Mouse (Mus musculus) ovary, postnatal 14 days (tissue): ENCODE data around the gene Macf1.

ENCODE experiments used
- DNase-seq: peaks from one replicate; pipeline ENCODE4 v3.0.0; 2022; ENCODE audit warnings: low spot score

Macf1 gene

DNA sequence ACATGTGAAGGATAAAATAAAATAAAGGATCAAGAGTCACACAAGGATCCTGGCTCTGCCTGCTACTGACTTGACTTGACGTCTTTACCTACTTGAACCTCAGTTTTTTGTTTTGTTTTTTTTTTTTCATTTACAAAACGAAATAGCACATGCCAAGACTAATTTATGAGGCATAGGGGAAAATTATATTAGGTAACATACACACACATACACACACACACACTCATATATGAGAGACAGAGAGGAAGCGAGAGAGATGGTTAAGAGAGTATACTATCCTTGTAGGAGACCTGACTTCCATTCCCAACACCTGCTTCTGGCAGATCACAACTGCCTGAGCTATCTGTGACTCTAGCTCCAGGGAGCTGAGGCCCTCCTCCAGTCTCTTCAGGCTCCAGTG lies at the start of gene Macf1:
TSS of gene Macf1 (minus strand) at position 101 of the 400 bp plus-strand sequence.
- no peak for DNase-seq

GRCm38 (mm10) chr4:123733532-123733931 lies 49.4 kb upstream of the Macf1 start:
- no peak for DNase-seq

DNA sequence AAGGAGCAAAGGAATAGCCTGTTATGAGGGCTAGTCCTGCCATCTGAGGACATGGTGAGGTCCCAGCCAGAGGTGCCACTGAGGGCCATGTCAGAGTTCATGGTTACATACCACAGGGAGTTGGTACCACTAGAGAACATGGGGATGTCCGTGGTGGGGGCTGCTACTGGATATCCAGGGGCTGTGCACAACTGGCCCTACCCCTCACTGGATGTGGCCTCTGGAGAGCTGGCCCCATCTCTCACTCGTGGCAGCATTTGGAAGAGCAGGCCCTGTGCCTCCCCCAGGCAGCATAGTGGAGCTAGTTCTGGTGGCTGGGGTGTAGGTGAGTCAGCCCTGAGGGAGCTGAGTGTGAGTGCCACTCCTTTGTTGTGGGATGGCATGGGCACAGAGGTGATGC lies 48.8 kb upstream of the Macf1 start:
- DNase-seq, result no peak

DNA sequence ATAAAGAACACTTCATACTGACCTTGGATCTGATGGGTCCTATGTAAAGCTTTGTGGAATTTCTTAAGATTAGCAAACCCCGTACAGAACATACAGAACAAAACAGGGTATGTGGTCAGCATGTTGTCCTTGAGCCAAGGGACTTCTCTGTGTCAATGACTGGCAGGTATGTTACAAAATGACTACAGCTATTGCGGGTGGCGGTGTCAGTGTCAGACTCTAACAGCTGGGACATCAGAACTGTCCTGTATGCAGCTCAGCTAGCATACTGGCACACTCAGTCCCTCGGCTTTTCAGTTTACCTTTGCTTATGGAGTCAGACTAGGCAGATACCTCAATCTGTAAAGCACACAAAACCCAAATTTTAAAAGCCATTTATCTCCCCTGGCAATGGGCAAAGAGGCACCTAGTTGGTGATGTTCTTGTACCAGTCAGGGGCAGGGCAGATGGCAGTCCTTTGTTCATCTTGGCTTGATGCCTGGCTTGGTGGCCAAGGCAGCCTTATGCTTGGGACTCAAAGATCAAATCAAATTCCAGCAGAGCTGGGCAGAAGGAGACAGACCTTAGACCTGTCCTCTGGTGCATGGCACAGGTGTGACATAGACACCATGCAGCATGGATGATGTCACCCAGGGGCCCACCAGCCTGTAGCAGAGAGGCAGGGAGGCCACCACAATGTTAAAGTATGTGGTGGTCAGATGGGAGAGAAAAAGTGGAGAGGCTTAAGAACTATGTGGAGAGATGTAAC lies 48.2 kb upstream of the Macf1 start:
- DNase-seq, result no peak

DNA sequence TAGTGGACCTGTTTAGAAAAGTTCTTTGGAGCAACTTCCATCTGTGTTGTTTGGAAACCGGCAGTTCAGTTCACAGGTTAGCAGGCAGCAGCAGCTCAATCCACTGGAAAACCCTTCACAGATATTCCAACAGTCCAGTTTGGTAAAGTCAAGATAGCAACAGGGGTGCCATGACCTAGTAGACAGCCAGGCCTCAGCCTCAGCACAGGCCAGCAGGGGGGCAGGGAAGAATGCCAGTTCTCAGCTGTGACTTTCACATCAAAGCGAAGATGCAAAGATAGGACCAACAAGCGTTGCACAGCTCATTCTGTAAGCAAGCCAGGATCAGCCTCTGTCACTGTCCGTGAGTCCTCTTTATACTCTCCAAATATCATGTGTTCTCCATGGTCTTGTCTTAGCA lies 37.6 kb upstream of the Macf1 start:
- no peak for DNase-seq

GRCm38 (mm10) chr4:123718434-123718780 lies 34.2 kb upstream of the Macf1 start:
- no peak for DNase-seq

DNA sequence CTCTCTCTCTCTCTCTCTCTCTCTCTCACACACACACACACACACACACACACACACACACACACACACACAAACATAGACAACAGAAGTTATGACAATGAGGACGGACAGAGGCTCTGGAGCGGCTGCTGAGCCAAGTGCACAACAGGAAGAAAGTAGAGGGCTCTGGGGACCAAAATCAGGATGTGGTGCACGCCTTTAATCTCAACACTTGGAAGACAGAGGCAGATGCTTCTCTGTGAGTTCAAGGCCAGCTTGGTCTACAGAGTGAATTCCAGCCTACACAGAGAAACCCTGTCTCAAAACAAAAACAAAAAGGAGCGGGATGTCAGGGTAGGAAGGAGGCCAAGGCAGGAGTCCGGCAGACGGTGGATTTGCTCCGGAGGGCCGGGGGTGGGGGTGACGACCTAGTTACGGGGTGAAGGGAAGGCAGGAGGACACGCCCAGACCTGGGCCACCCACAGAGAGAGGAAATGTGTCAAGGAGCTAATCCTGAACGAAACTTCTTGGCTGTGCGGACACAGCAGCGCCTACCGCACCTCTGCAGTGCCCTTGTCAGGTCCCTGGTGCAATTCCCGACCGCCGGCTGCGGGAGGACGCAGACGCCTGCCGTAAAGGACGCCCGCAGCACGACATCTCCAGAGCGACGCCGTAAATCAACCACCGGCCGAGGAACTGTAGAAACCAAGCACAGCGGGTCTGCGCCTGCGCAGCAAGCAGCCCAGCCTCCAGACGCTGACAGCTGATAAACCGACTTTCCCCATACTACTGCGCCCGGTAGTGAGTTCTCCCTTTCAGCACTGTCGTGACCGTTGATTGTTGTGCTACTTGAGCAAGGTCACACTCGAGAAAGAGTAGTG lies 33.6 kb upstream of the Macf1 start, which contains the start of gene Ndufs5:
TSS of gene Ndufs5 (minus strand) at position 629 of the 860 bp plus-strand sequence.
- DNase-seq, result peak; percentile 93

GRCm38 (mm10) chr4:123712431-123712830 lies 28.3 kb upstream of the Macf1 start:
- no peak for DNase-seq

- no peak for DNase-seq
Observed at GRCm38 (mm10) chr4:123707340-123707739, 23.2 kb upstream of the Macf1 start.

DNA sequence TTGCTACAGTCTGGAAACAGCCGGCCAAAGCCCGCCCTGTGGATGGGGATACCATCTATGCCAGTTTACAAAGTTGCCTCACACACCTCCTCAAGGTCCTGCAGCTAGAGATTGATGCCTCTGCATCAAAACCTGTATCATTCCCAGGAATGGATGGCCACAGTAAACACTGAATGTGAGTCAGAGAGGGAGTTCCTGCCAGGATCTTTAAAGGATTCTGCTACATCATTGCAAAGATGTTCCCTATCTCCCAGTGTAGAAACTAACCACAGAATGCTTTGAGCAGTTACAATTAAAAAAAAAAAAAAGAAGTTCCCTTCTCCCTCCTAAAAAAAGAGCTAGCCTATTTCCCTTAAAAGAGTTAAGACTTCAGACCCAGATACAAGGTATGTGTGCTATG lies 21.2 kb upstream of the Macf1 start:
- DNase-seq, result no peak

DNA sequence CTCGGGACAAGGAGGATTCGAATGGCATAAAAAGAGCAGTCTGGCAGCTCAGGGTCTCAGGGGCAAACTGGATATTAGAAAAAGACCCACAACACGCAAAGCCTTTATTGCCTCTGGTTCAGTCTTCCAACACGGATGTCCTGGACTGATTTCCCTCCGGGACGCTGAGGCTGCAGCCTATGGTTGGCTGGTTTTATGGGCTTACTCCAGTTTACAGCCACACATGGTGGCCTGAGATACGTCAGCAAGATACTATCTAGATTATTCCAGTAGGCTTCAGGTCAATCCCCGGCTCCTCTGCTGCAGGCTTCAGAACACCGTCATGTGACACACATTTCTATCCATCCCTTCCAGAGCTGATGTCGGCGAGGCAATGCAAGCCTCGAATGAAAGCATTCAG lies 9.2 kb upstream of the Macf1 start:
- no peak for DNase-seq

- no peak for DNase-seq
Observed at GRCm38 (mm10) chr4:123692071-123692470, 7.9 kb upstream of the Macf1 start.

DNA sequence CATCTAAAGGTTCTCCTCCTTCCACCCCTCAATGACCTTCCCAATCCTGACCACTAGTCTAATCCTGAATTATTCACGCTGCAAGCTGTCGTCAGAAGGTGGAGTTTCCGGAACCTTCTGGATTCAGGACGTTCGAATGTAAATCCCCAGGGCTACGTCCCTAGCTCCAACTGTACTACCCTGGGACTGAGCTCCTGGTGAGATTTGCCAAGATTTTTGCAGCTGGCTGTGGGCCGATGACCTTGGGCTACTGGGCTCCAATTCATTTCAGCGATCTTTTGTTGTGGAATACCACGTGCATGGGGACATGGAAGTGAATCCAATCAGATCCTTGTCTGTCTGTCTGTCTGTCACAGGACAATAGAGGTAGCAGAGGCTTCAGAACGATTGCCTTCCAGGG lies 6.2 kb upstream of the Macf1 start:
- DNase-seq, result no peak

DNA sequence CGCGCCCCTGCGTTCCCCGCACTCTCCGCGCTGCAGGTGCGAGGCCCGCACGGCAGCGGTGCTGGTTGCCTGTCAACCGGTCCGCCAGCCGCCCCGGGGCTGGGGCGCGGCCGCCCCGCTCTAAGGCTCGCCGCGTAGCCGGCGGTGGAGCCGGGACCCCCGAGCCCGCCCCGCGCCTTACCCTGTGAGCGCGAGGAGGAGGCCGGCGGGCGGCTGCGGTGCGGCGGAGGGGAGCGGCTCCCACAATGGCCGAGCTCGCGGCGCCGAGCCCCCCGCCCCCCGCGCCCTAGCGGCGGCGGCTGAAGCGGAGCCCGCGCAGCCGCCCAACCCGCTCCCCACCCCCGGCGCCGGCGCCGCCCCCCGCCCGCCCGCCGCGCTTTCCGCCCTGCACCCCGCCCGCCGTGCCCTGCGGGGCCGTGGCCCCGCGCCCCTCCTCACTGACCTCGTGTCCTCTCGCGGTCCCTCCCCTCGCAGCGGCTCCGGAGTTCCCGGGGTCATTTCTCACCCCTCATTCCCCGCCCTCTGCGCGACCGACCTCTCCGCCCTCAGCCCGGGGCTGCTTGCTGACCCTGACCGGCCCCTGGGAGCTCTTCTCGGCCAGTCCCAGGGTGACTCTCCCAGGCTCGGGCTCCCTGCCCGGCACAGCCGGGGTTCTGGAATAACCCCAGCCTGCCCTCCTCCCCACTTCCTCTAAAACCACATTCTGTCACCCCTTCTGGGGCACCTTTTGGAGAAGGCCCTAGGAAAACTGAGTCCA lies 3.0 kb upstream of the Macf1 start:
- DNase-seq, result no peak

DNA sequence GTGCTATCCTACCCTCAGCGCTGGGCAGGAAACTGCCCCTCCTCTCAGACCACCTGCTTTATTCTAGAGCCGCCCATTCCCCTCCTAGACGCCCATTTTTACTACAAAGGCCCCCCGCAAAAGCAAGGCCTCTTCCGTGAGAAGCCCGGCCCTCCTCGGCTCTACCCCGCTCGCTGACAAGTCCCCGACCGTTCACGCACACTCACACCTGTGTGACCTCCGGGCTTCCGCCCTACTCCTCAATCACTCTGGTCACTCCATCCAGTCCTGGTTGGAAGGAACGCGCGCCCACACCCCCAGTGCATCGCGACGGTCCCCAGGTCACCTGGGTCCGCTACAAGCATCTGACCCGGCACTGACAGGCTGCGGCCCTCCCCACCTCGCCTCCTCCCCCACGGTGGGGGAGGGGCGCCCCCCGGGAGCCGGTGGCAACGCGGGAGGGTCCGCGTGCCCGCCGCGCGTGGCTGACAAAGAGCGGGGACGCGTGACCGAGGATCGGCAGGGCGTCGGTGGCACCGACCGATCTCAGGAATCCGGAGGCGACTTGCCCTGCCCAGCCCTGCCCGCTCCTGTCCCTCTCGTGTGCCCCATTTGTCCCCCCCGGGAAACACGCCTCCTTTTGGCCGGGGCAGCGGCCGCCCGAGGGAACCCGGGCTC lies 2.3 kb upstream of the Macf1 start:
- DNase-seq, result no peak

GRCm38 (mm10) chr4:123685506-123686242 lies 1.5 kb upstream of the Macf1 start:
- no peak for DNase-seq

GRCm38 (mm10) chr4:123685046-123685445 lies 886 bp upstream of the Macf1 start:
- no peak for DNase-seq

DNA sequence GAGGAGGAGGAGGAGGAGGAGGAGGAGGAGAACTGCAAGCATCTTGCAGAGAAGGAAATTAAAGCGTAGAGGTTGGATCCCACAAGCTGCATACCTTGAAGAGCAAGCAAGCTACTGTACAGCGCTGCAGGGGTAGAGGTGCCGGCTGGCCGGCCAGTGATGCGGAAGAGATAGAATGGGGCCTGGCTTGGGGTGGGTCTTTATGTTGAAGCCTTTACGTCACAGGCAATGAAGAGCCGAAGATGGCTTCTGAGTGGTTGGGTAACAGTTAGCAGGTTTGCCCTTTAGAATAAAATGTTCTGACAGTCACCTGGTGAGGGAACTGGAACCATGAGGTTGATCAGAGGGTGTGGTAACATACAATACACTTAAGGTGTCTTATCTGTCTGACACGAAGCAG lies 1.9 kb downstream of the Macf1 start:
- DNase-seq, result no peak

- DNase-seq, result no peak
Observed at GRCm38 (mm10) chr4:123680962-123681361, 3.2 kb downstream of the Macf1 start.

DNA sequence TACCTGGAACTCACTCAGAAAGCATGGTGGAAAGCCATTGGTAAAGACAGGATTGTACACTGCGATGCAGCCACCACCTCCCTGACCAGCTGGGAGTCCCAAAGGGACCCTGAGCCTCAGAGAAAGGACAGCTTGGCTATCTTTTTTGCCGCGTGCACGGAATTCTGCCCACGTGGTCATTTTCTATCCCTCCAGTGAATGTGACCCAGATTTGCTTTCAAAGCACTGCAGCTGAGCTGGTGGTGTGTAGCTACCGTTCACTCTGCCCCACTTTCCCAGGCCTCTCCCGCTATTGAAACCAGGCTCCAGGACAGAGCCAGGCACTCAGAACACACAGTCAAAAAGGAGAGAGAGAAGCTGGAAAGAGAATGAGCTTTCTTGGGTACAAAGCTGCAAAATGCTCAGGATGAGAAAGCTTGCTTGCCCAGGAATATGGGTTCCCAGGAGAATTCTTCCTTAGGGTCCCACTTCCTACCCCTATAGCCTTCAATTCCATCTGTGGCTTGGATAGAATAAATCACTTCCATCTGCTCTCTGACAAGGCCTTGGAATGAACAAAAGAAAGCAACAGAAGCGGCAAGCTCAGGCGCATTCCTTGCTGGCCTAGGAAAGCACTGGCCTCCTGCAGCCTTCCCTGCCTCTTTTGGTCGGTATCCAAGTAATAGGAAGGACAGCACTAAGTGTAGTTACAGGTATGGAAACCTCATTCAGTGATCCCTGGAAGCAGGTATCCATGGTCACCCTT lies 6.9 kb downstream of the Macf1 start:
- DNase-seq, result no peak

GRCm38 (mm10) chr4:123670598-123670997 lies 13.6 kb downstream of the Macf1 start:
- no peak for DNase-seq
